Mouse (Mus musculus): Measurements from ENCODE around the gene Allc.

Allc gene

GRCm38 (mm10) chr12:28584036-28584435 is 1.7 kb upstream of the Allc start:
- DNase-seq (ENCODE audit: low read depth, low spot score) = no peak

DNA sequence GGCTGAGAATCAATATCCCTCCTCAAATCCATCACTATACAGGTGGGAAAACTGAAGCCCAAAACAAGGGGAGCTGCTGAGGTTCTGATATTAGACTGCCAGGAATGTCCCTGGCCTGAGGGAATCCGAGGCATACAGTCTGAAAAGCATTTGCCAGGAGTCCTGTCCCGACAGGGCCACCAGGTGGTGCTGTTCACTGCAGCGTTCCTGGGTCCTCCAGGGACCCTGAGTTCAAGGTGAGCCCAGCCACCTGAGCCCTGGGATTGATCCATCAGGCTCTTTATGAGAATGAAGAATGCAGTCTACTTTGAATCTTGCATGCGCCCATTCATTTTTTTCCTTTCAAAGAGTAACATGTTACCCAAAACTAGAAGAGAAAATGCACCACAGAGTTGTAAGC is 3.2 kb downstream of the Allc start:
- DNase-seq (ENCODE audit: low read depth, low spot score) = no peak

DNA sequence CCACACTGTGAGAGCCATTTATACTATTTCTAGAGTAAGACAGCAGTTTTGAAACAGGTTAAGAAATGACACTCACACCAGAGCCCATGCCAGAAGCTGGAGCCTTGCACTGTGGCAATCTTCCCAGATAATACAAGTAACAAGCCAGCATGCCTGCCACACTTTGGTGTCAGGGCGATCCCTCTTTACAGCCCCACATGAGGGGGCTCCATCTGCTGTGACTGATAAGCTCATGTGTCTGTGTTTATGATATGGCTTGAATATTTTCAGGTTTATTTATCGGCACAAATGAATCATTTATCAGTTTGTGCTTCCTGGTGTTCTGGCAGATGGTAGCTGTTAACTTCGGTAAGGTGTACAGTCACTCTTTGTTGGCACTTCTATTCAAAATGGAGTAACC is 4.2 kb downstream of the Allc start:
- no peak for DNase-seq (ENCODE audit: low read depth, low spot score)

- no peak for DNase-seq (ENCODE audit: low read depth, low spot score)
These were observed 6.8 kb downstream of the Allc start for GRCm38 (mm10) chr12:28575366-28576070.

DNA sequence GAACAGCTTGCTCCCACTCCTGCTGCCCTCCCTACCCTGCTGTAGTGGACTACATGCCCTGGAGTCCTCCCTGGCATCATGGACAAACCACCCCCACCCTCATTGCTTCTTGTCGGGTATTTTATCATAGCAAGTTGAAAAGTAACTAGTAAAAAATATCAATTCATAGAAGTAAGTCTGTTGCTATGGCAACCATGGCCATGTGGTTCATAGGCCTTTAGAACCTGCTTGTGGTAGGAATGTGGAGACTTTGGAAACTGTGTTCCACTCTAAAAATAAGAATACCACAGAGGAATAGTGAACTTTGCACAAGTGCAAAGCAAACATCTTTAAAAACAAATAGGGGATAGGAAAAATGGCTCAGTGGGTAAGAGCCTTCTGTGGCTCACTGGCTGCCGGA is 10.1 kb downstream of the Allc start:
- DNase-seq (ENCODE audit: low read depth, low spot score) = no peak

GRCm38 (mm10) chr12:28552299-28552698 is 30.0 kb downstream of the Allc start, which contains the start of gene Dcdc2c:
TSS of gene Dcdc2c (minus strand) at chr12:28552399.
- DNase-seq (ENCODE audit: low read depth, low spot score) = no peak

GRCm38 (mm10) chr12:28551775-28552174 is 30.5 kb downstream of the Allc start:
- DNase-seq (ENCODE audit: low read depth, low spot score) = no peak

GRCm38 (mm10) chr12:28548887-28549286 is 33.4 kb downstream of the Allc start:
- no peak for DNase-seq (ENCODE audit: low read depth, low spot score)

DNA sequence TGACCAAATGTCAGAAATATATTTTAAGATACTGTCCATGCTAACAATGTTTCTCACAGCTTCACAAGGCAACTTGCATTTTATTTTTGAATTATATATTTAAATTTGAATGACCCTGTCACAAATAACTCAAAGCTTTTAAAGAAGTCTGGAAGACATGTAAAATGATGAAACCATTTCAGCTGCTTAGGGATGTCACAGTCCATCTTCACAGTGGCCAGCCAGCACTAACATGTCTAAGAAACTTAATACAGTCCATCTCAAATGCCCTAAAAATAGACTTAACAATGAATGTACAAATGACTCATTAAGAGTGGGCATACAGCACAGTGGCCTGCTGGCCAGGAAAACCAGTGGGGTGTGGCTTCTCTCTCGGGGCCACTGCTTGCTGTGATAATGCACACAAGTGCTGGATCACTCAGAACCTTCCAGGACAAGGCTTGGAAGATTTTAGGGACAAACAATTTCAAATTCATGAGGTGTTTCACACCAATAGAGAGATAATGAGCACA is 68.0 kb downstream of the Allc start:
- DNase-seq (ENCODE audit: low read depth, low spot score) = no peak

GRCm38 (mm10) chr12:28509699-28510280 is 72.5 kb downstream of the Allc start:
- no peak for DNase-seq (ENCODE audit: low read depth, low spot score)

Measured in skeletal muscle tissue, adult 2 months (tissue).